In genomic region chr14:76152162-76153002, GRCm38 (mm10) we compare ENCODE assay signal across 8 mouse cellular contexts. TPM values are rescaled to one million over a fixed set of nuclear protein-coding genes. Genes with fewer than 3 reads are reported as not detected.
DNase-seq lines count a peak whose midpoint lies in the region; ATAC-seq and TF ChIP-seq lines count a peak whose summit lies in the region.

No protein-coding gene starts in this region.

- H3K36me3 ChIP-seq in embryonic facial prominence, embryonic 14.5 days (ENCODE audit: control insufficient read depth, insufficient read depth, low read length) = no peaks in the 10 kb centered on the region
- no peaks in the 10 kb centered on the region for H3K36me3 ChIP-seq in heart, adult 2 months (ENCODE audit: control insufficient read depth, insufficient read depth, low read length)
- no peaks in the 10 kb centered on the region for H3K36me3 ChIP-seq in limb, embryonic 13.5 days
- no peaks in the 10 kb centered on the region for H3K36me3 ChIP-seq in midbrain, embryonic 16.5 days (ENCODE audit: control insufficient read depth, insufficient read depth, low read length)

- peak overlapping the region; percentile 71 for H3K4me3 ChIP-seq in embryonic facial prominence, embryonic 14.5 days (ENCODE audit: low read depth, low read length)
- H3K4me3 ChIP-seq in heart, adult 2 months = peak overlapping the region; percentile 79
- peak overlapping the region; percentile 70 for H3K4me3 ChIP-seq in limb, embryonic 13.5 days
- H3K4me3 ChIP-seq in midbrain, embryonic 16.5 days (ENCODE audit: low read depth, low read length) = peak overlapping the region; percentile 59

- H3K9ac ChIP-seq in embryonic facial prominence, embryonic 14.5 days (ENCODE audit: low read depth, low read length) = peak overlapping the region; percentile 88
- peak overlapping the region; percentile 96 for H3K9ac ChIP-seq in heart, adult 2 months (ENCODE audit: low read depth, low read length)
- peak overlapping the region; percentile 88 for H3K9ac ChIP-seq in limb, embryonic 13.5 days
- H3K9ac ChIP-seq in midbrain, embryonic 16.5 days (ENCODE audit: low read depth, low read length) = peak overlapping the region; percentile 76

- intact Hi-C loops in heart, adult 2 months (cut with DNase I) = loop anchor here (1.0 to 5.0 kb wide), 3 partner anchors 40 to 321 kb away; partner anchors contain the start of genes Gpalpp1, Nufip1 and Tsc22d1

- DNase-seq in 3T3-L1 (ENCODE audit: low read depth, low spot score) = peak; percentile 92
- peak; percentile 86 to 89 for DNase-seq in adrenal gland, postnatal 4 days (ENCODE audit: low spot score in 2 of 2)
- peak; percentile 97 for DNase-seq in embryonic facial prominence, embryonic 14.5 days (ENCODE audit: low spot score)
- peak; percentile 93 to 96 for DNase-seq in heart, adult 2 months
- DNase-seq in kidney, adult 8-10 months = peak; percentile 92 to 96
- peak; percentile 91 for DNase-seq in spleen, postnatal 10 days (ENCODE audit: low spot score in 2 of 2)

- H3K9me3 ChIP-seq in embryonic facial prominence, embryonic 14.5 days (ENCODE audit: control insufficient read depth, low read length) = no peaks in the 10 kb centered on the region
- H3K9me3 ChIP-seq in limb, embryonic 13.5 days = no peaks in the 10 kb centered on the region
- H3K9me3 ChIP-seq in midbrain, embryonic 16.5 days (replicated peaks; ENCODE audit: control insufficient read depth, low read length, poor library complexity, severe bottlenecking) = no peaks in the 10 kb centered on the region

- TF ChIP-seq EP300 in heart, adult 2 months (IDR thresholded peaks at IDR 0.05; ENCODE audit: insufficient read depth, low read depth, low read length) = peak; percentile 88

- TF ChIP-seq POLR2A in heart, adult 2 months (IDR thresholded peaks at IDR 0.05; ENCODE audit: insufficient read depth, low read depth, low read length) = peak; percentile 98

- peaks cover 18% of the 10 kb centered on the region for H3K4me1 ChIP-seq in embryonic facial prominence, embryonic 14.5 days (ENCODE audit: control insufficient read depth, insufficient read depth, low read length)
- peaks cover 9% of the 10 kb centered on the region for H3K4me1 ChIP-seq in heart, adult 2 months (ENCODE audit: control insufficient read depth, insufficient read depth, low read length)
- peaks cover 18% of the 10 kb centered on the region for H3K4me1 ChIP-seq in limb, embryonic 13.5 days
- H3K4me1 ChIP-seq in midbrain, embryonic 16.5 days (ENCODE audit: control insufficient read depth, insufficient read depth, low read length) = peaks cover 5% of the 10 kb centered on the region; the same call in 1 of the 2 replicates

- H3K4me2 ChIP-seq in embryonic facial prominence, embryonic 14.5 days (ENCODE audit: low read depth, low read length) = peak overlapping the region; percentile 68
- H3K4me2 ChIP-seq in limb, embryonic 13.5 days (replicated peaks) = peak overlapping the region; percentile 65
- H3K4me2 ChIP-seq in midbrain, embryonic 16.5 days (ENCODE audit: low read length) = peak overlapping the region; percentile 57

- peak; percentile 63 for TF ChIP-seq CTCF in heart, adult 2 months (IDR thresholded peaks at IDR 0.05)

- peak overlapping the region; percentile 98 for H3K27ac ChIP-seq in embryonic facial prominence, embryonic 14.5 days (replicated peaks; ENCODE audit: low read depth, low read length)
- H3K27ac ChIP-seq in heart, adult 2 months = peak overlapping the region; percentile 99
- peak overlapping the region; percentile 94 for H3K27ac ChIP-seq in limb, embryonic 13.5 days
- H3K27ac ChIP-seq in midbrain, embryonic 16.5 days (ENCODE audit: low read length) = peak overlapping the region; percentile 96

- ATAC-seq in embryonic facial prominence, embryonic 14.5 days (ENCODE audit: low read depth) = peak; percentile 92
- ATAC-seq in limb, embryonic 13.5 days (ENCODE audit: low FRiP score, low read depth) = peak; percentile 93
- ATAC-seq in midbrain, embryonic 16.5 days = peak; percentile 94

- no peaks in the 10 kb centered on the region for H3K27me3 ChIP-seq in embryonic facial prominence, embryonic 14.5 days (replicated peaks; ENCODE audit: control insufficient read depth, insufficient read depth, low read length)
- H3K27me3 ChIP-seq in heart, adult 2 months (ENCODE audit: control insufficient read depth, insufficient read depth, low read length) = no peaks in the 10 kb centered on the region
- no peaks in the 10 kb centered on the region for H3K27me3 ChIP-seq in limb, embryonic 13.5 days
- H3K27me3 ChIP-seq in midbrain, embryonic 16.5 days (ENCODE audit: control insufficient read depth, insufficient read depth, low read depth, low read length) = no peaks in the 10 kb centered on the region

- H3K79me2 ChIP-seq in heart, adult 2 months (replicated peaks; ENCODE audit: control insufficient read depth, insufficient read depth, low read length) = no peaks in the 10 kb centered on the region

- 1% methylated on average over 40 of the region's 41 CpGs for WGBS in embryonic facial prominence, embryonic 14.5 days
- under 1% methylated on average over 41 of the region's 41 CpGs for WGBS in heart, adult 2 months
- WGBS in limb, embryonic 13.5 days = under 1% methylated on average over 41 of the region's 41 CpGs
- under 1% methylated on average over 41 of the region's 41 CpGs for WGBS in midbrain, embryonic 16.5 days

RNA-seq across cellular contexts. Expression of gene Nufip1, which starts 41.7 kb away (rescaled TPM):
- total RNA-seq in adrenal gland, postnatal 4 days (2021) = 10 to 100 TPM; 11.9 to 12.5 TPM
- polyA plus RNA-seq in embryonic facial prominence, embryonic 14.5 days (2014; fragmentation: Nextera tagmentation; extraction: Ambion mirVana) = 12.3 and 13.1 TPM in 2 replicates
- total RNA-seq in heart, adult 2 months (2021) = 1 to 10 TPM; 3.0 to 3.1 TPM
- polyA plus RNA-seq in heart, adult 2 months (2012; rRNA removed) = 1.5 and 1.8 TPM in 2 replicates
- polyA plus RNA-seq in limb, embryonic 13.5 days (2015; fragmentation: Nextera tagmentation; extraction: Ambion mirVana) = 18.0 and 18.5 TPM in 2 replicates
- polyA plus RNA-seq in midbrain, embryonic 16.5 days (2015; fragmentation: Nextera tagmentation; extraction: Ambion mirVana) = 13.4 and 13.8 TPM in 2 replicates

RNA-seq across cellular contexts. Expression of gene Gpalpp1, which starts 41.8 kb away (rescaled TPM):
- 10 to 100 TPM; 24.2 to 24.8 TPM for total RNA-seq in adrenal gland, postnatal 4 days (2021)
- 11.1 and 11.9 TPM in 2 replicates for polyA plus RNA-seq in embryonic facial prominence, embryonic 14.5 days (2014; fragmentation: Nextera tagmentation; extraction: Ambion mirVana)
- total RNA-seq in heart, adult 2 months (2021) = 10 to 100 TPM; 11.2 to 11.3 TPM
- 3.2 and 6.6 TPM in 2 replicates for polyA plus RNA-seq in heart, adult 2 months (2012; rRNA removed)
- polyA plus RNA-seq in limb, embryonic 13.5 days (2015; fragmentation: Nextera tagmentation; extraction: Ambion mirVana) = 12.6 and 13.0 TPM in 2 replicates
- 13.1 and 14.1 TPM in 2 replicates for polyA plus RNA-seq in midbrain, embryonic 16.5 days (2015; fragmentation: Nextera tagmentation; extraction: Ambion mirVana)

Comparison
In these comparisons a context has a peak if more than half of its experiments do, and no peak if none do; other contexts are left out.
1. Peak in every context shown above with its lines: DNase-seq, ATAC-seq, H3K4me3 ChIP-seq and H3K27ac ChIP-seq.